Mouse (Mus musculus): ENCODE results near the gene Wscd1.
"Not testable (repeated sequence)": the region's sequence is repeated elsewhere in the genome, so short reads cannot be mapped to it uniquely, and the experiment has no call there.

The Wscd1 gene

DNA sequence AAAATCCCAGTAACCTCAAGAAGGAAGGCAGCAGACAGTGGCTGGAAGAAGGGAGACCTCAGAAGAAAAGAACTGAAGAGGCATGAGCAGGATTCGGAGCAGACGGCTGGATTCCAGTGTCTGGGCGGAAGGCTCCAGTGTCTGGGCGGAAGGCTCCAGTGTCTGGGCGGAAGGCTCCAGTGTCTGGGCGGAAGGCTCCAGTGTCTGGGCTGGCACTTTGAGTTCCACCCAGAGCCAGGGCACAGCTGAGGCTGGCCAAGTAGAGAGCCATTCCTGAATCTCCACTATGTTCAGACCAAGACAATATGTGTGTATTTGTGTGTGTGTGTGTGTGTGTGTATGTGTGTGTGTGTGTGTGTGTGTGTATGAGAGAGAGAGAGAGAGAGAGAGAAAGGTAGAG is 71.8 kb downstream of the Wscd1 start:
- DNase-seq (ENCODE audit: extremely low read depth, low read depth) = not testable (repeated sequence)

DNA sequence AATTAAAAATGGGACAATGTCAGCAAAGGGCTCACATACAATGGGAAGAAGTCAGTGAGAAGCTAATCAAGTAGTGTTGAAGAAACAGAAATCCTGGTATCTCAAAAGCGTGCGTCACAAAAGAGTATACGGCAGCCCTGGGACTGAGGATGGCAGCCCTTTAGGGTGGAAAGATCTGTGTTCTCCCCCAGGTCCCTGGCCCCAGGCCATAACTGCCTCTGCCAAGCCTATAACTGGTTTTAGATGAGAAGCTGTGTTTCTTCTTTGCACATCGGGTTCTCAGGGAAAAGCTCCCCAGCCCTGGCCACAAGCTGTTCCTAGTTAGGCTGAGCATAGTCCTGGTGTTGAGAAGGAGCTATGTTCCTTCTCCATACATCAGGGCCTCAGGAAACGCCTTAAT is 72.3 kb downstream of the Wscd1 start:
- no peak for DNase-seq (ENCODE audit: extremely low read depth, low read depth)

DNA sequence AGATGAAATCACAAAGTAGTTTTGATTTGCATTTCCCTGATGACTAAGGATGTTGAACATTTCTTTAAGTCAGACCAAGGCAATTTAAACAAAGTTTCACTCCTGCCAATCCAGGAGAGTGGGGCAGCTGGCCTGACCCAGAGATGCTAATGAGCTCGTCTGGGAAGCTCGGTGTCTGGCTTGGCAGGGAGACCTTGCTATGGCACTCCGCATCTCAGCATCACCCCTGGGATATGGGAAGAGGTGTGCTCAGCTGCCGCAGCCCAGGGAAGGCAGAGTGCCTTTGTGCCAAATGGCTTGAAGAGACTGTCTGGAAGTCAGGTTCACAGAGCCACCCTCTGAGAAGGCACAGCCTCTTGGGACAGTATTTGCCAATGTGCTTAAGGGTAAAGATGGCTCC is 75.3 kb downstream of the Wscd1 start:
- DNase-seq (ENCODE audit: extremely low read depth, low read depth) = no peak
